Mouse (Mus musculus) kidney, postnatal 36 days (tissue): ENCODE results near the gene Bsph2.

Experiments
- DNase-seq, 2 experiments: peaks; one replicate each; pipeline ENCODE4 v3.0.0; 2021 to 2022; ENCODE audit warnings: mixed read lengths in 2 of 2

The Bsph2 gene

DNA sequence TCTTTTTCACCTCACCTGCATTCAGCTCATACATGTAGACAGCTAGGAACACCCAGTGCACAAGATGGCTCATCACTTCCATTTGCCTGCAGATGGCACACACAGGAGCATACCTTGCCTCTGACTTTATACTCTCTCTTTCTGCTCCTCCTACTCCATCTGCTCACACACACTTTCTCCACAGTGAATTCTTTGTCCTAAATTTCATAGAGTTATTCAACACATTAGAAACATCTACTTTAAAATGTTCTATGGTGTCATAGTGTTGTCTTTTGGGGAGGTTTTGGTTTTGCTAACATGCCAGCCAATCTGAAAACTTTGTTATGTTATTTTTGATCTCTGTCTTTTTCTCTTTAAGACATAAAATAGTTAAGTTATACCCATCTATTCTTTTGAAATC lies at the start of gene Bsph2:
Gene Bsph2, minus strand, starts transcription at position 101 of the 400 bp plus-strand sequence.
- DNase-seq: no peak

DNA sequence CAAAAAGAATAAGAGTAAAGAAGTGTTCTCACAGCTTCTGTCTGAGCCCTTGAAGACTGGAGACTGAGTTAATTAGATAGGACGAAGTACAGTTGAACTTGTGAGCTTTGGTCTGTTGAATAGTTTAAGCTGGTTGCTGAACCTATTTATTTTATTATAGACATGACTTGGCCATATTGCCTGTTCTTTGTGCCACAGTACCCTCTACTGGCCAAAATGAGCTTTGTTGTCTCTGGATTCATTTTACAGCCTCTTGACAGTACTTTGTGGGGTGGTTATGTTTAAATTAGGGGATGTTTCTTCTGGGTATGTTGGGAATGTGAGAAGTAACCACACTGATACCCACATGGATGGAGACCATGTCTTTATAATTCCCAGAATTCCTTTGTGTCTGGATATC lies 59.3 kb downstream of the Bsph2 start:
- peak; percentile 16 to 59 for DNase-seq
